Mouse (Mus musculus): Measurements from ENCODE around the gene Trim25. TPM values are rescaled to one million over a fixed set of nuclear protein-coding genes. Genes with fewer than 3 reads are reported as not detected.

The Trim25 gene
- polyA plus RNA-seq (2015; fragmentation: Nextera tagmentation; extraction: Ambion mirVana): 18.3 and 21.7 TPM in 2 replicates

DNA sequence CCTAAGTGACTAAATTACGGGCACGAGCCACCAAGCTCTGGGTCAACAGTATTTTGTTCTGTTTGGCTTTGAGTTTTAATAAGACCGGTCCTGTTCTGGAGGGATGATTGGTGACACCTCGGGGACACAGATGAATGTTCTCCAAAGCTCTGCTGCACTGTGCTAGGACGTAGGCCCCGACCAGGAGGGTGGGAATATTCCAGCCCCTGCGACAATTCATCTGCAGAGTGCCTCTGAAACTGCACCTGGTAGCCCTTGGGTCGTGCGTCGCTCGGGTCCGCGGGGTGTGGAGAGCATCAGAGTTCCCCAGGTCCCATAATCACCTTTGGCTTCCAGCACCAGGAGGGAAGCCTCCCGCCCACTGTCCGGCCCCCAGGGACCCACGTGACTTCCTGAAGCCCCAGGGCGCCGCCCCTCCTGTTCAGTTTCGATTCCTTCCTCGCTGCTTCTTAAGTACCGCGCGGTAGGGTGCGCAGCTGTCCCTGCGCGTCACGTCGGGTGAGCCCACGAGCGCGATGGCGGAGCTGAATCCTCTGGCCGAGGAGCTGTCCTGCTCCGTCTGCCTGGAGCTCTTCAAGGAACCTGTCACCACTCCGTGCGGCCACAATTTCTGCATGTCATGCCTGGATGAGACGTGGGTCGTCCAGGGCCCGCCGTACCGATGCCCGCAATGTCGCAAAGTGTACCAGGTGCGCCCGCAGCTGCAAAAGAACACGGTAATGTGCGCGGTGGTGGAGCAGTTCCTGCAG is at the start of gene Trim25:
TSS of gene Trim25 (plus strand) at position 403 of the 749 bp plus-strand sequence.
- peak within 1 kb of the TSS; percentile 92 for H3K4me2 ChIP-seq (ENCODE audit: low read depth, low read length)
- H3K9me3 ChIP-seq (replicated peaks; ENCODE audit: control insufficient read depth, low read length): no peaks in the 10 kb centered on the region
- peaks cover 33% of the 10 kb centered on the region for H3K4me1 ChIP-seq (ENCODE audit: control insufficient read depth, low read depth, low read length)
- no peaks in the 10 kb centered on the region for H3K27me3 ChIP-seq (ENCODE audit: control insufficient read depth, insufficient read depth, low read depth, low read length)
- peak; percentile 94 for ATAC-seq (ENCODE audit: low read depth)
- peak within 1 kb of the TSS; percentile 88 for H3K4me3 ChIP-seq (ENCODE audit: low read depth, low read length)
- peak within 1 kb of the TSS; percentile 92 for H3K9ac ChIP-seq (ENCODE audit: low read depth, low read length)
- no peaks in the 10 kb centered on the region for H3K36me3 ChIP-seq (ENCODE audit: control insufficient read depth, insufficient read depth)
- under 1% methylated on average over 48 of the region's 48 CpGs for WGBS (ENCODE audit: insufficient replicate concordance)
- H3K27ac ChIP-seq (ENCODE audit: low read length): peak within 1 kb of the TSS; percentile 87

DNA sequence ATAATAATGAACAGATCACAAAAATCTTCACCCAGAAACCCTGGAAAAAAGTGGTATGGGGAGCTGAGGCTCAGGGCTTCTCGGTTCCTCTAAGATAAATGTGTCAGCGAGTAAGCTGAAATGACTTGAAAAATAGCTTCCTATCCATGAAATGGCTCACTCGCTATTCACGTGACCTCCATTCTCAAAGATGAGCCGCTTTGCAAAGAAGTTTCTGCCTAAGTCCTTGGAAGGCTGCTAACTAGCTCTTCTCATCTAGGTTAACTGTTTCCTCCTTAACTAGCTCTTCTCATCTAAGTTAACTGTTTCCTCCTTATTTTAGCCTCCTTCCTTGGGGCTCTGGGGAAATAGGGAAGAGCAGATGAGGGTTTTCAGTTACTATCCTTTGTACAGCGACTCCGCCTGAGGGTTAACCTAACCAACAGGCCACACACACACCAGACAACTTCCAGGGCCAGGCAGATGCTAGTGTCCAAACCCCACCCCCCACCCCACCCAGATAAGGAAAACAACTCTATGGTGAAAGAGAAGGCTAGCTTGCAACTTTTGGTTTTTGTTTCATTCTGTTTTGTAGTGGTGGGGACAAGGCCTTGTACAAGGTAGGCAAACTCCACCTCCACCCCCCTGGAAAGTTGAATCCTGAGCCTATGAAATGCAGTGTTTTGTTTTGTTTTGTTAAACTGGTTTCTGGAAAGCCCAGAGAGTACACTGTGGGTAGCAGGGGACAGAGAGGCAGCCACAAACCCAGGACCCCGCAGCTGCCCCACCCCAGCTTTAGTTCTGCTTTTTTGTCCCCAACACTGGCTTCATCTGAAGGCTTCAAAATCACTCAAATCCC is 49.2 kb upstream of the Trim25 start:
- ATAC-seq (ENCODE audit: low read depth): no peak
- H3K9ac ChIP-seq (ENCODE audit: low read depth, low read length): no peak overlapping the region
- H3K27me3 ChIP-seq (ENCODE audit: control insufficient read depth, insufficient read depth, low read depth, low read length): no peaks in the 10 kb centered on the region
- H3K4me3 ChIP-seq (ENCODE audit: low read depth, low read length): no peak overlapping the region
- H3K36me3 ChIP-seq (ENCODE audit: control insufficient read depth, insufficient read depth): no peaks in the 10 kb centered on the region; the same call in 1 of the 2 replicates
- H3K4me1 ChIP-seq (ENCODE audit: control insufficient read depth, low read depth, low read length): peaks cover 18% of the 10 kb centered on the region
- H3K9me3 ChIP-seq (replicated peaks; ENCODE audit: control insufficient read depth, low read length): no peaks in the 10 kb centered on the region
- no peak overlapping the region for H3K27ac ChIP-seq (ENCODE audit: low read length)
- 40% methylated on average over 8 of the region's 8 CpGs for WGBS (ENCODE audit: insufficient replicate concordance)
- no peak overlapping the region for H3K4me2 ChIP-seq (ENCODE audit: low read depth, low read length)

DNA sequence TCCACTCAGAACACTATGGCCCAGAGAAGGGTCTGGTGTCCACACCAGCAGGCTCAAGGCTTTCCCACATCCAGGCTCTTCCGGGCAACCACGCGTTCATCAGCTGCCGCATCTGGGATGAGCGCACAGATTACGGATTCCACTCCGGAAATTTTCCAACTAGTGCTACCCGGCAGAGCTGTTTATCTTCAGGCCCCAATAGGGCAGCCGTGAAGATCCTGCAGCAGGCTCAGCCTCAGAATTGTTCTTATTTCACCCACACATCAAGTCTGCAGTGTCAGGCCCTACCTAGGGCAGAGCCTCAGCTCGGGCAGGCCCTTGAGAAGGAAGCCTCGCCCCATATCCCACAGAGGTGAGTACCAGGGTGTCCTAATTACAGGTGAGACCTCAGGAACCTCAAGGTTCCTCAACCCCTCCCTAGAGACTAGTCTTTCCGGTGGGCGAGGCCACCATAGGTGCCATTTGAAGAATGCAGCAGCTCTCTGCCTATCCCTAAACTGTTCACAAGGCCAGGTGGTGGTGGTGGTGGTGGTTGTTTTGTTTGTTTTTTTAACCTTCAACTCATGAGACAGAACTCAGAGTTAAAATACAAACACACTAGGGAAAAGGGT is 48.4 kb upstream of the Trim25 start:
- WGBS (ENCODE audit: insufficient replicate concordance): 69% methylated on average over 13 of the region's 13 CpGs
- H3K4me2 ChIP-seq (ENCODE audit: low read depth, low read length): no peak overlapping the region
- ATAC-seq (ENCODE audit: low read depth): no peak
- 0 out of 2 replicates have a peak overlapping the region, but pooled peaks have one; percentile 11 for H3K9ac ChIP-seq (ENCODE audit: low read depth, low read length)
- no peaks in the 10 kb centered on the region for H3K27me3 ChIP-seq (ENCODE audit: control insufficient read depth, insufficient read depth, low read depth, low read length)
- peaks cover 23% of the 10 kb centered on the region for H3K4me1 ChIP-seq (ENCODE audit: control insufficient read depth, low read depth, low read length)
- H3K27ac ChIP-seq (ENCODE audit: low read length): no peak overlapping the region
- no peaks in the 10 kb centered on the region for H3K9me3 ChIP-seq (replicated peaks; ENCODE audit: control insufficient read depth, low read length)
- H3K4me3 ChIP-seq (ENCODE audit: low read depth, low read length): no peak overlapping the region
- H3K36me3 ChIP-seq (ENCODE audit: control insufficient read depth, insufficient read depth): no peaks in the 10 kb centered on the region; the same call in 1 of the 2 replicates

DNA sequence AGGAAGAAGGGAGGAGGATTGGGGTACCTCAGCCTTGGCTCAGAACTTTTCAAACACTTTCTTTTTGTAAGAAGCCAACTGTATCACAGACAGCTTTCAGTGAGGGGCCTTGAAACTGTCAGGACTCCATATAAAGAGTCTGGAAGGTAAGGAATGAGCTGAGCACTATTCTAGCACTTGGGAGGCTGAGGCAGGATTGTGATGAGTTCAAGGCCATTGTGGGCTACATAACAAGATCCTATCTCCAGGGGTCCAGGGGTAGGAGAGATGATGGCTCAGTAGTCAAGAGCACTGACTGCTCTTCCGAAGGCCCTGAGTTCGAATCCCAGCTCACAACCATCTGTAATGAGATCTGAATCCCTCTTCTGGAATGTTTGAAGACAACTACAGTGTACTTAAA is 47.6 kb upstream of the Trim25 start:
- Histone ChIP-seq H3K9me3 (replicated peaks; ENCODE audit: control insufficient read depth, low read length) (no peaks in the 10 kb centered on the region), H3K27me3 (ENCODE audit: control insufficient read depth, insufficient read depth, low read depth, low read length) (no peaks in the 10 kb centered on the region), H3K4me2 (ENCODE audit: low read depth, low read length) (no peak overlapping the region), H3K27ac (ENCODE audit: low read length) (no peak overlapping the region), H3K36me3 (ENCODE audit: control insufficient read depth, insufficient read depth) (no peaks in the 10 kb centered on the region; the same call in 1 of the 2 replicates), H3K4me1 (ENCODE audit: control insufficient read depth, low read depth, low read length) (peaks cover 23% of the 10 kb centered on the region), H3K9ac (ENCODE audit: low read depth, low read length) (no peak overlapping the region), H3K4me3 (ENCODE audit: low read depth, low read length) (no peak overlapping the region)
- ATAC-seq (ENCODE audit: low read depth): no peak
- WGBS (ENCODE audit: insufficient replicate concordance): 80% methylated on average over 2 of the region's 2 CpGs

DNA sequence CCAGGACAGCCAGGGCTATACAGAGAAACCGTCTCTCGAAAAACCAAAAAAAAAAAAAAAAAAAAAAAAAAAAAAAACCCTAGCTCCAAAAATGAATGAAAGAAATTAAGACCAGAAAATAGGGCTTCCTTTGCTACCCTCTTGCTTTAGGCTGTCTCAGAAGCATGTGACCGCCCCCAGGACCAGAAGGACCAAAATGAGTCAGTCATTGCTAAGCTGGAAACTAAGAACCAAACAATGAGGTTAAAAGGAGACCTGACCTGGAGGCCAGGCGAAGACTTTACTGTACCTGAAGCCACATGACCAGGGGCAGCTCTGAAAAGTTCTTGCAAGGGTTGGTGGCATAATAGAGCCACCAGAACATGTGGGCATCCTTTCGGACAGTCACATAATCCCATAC is 47.1 kb upstream of the Trim25 start:
- no peak overlapping the region for H3K4me3 ChIP-seq (ENCODE audit: low read depth, low read length)
- no peaks in the 10 kb centered on the region for H3K9me3 ChIP-seq (replicated peaks; ENCODE audit: control insufficient read depth, low read length)
- H3K27ac ChIP-seq (ENCODE audit: low read length): no peak overlapping the region
- H3K36me3 ChIP-seq (ENCODE audit: control insufficient read depth, insufficient read depth): no peaks in the 10 kb centered on the region
- no peak overlapping the region for H3K4me2 ChIP-seq (ENCODE audit: low read depth, low read length)
- H3K27me3 ChIP-seq (ENCODE audit: control insufficient read depth, insufficient read depth, low read depth, low read length): no peaks in the 10 kb centered on the region
- ATAC-seq (ENCODE audit: low read depth): no peak
- WGBS (ENCODE audit: insufficient replicate concordance): 78% methylated on average over 5 of the region's 5 CpGs
- peaks cover 23% of the 10 kb centered on the region for H3K4me1 ChIP-seq (ENCODE audit: control insufficient read depth, low read depth, low read length)
- H3K9ac ChIP-seq (ENCODE audit: low read depth, low read length): no peak overlapping the region

DNA sequence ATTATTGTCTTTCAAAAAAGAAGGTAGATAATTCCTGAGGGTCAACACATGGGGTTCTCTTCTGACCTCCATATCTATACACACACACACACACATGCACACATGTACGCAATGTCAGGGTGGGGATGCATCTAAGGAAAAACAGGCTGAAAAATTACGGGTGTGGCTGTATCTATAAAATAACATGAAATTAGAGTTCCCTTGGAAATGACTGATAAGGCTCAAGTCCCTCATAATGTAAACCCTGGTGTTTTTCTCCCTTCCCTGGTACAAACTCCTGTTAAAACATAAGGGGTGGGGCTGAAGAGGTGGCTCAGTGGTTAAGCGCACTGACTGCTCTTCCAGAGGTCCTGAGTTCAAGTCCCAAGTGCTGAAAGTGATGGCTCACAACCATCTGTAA is 45.6 kb upstream of the Trim25 start:
- Histone ChIP-seq H3K4me1 (ENCODE audit: control insufficient read depth, low read depth, low read length) (peaks cover 23% of the 10 kb centered on the region), H3K9ac (ENCODE audit: low read depth, low read length) (no peak overlapping the region), H3K36me3 (ENCODE audit: control insufficient read depth, insufficient read depth) (no peaks in the 10 kb centered on the region), H3K27ac (ENCODE audit: low read length) (no peak overlapping the region), H3K4me2 (ENCODE audit: low read depth, low read length) (no peak overlapping the region; the same call in 1 of the 2 replicates), H3K4me3 (ENCODE audit: low read depth, low read length) (no peak overlapping the region), H3K27me3 (ENCODE audit: control insufficient read depth, insufficient read depth, low read depth, low read length) (no peaks in the 10 kb centered on the region), H3K9me3 (replicated peaks; ENCODE audit: control insufficient read depth, low read length) (no peaks in the 10 kb centered on the region)
- WGBS (ENCODE audit: insufficient replicate concordance): 41% methylated on average over 3 of the region's 3 CpGs
- peak; percentile 48 for ATAC-seq (ENCODE audit: low read depth)

DNA sequence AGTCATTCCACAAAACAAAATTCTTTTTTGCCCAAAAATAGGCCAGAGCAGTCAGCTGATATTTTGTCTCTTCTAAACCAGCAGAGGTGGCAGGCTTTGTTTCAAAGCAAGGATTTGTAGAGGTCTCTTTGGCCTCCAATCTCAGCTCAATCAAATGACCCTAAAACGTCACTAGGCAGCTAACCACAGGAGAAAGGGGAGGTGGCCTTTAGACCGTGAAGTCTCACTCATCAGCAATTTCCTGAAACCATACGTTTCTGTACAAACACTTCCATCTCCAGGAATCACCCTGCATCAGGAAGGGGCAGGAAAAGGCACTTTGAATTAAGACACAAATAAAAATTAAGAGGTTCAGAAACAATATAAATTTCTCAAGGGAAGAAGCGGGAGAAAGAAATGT is 44.4 kb upstream of the Trim25 start:
- ATAC-seq (ENCODE audit: low read depth): peak; percentile 58
- Histone ChIP-seq H3K36me3 (ENCODE audit: control insufficient read depth, insufficient read depth) (no peaks in the 10 kb centered on the region), H3K27me3 (ENCODE audit: control insufficient read depth, insufficient read depth, low read depth, low read length) (no peaks in the 10 kb centered on the region), H3K4me2 (ENCODE audit: low read depth, low read length) (peak overlapping the region; percentile 72), H3K27ac (ENCODE audit: low read length) (peak overlapping the region; percentile 52; the same call in 1 of the 2 replicates), H3K4me3 (ENCODE audit: low read depth, low read length) (peak overlapping the region; percentile 62), H3K9ac (ENCODE audit: low read depth, low read length) (peak overlapping the region; percentile 52), H3K4me1 (ENCODE audit: control insufficient read depth, low read depth, low read length) (peaks cover 23% of the 10 kb centered on the region), H3K9me3 (replicated peaks; ENCODE audit: control insufficient read depth, low read length) (no peaks in the 10 kb centered on the region)
- 2% methylated on average over 4 of the region's 4 CpGs for WGBS (ENCODE audit: insufficient replicate concordance)

DNA sequence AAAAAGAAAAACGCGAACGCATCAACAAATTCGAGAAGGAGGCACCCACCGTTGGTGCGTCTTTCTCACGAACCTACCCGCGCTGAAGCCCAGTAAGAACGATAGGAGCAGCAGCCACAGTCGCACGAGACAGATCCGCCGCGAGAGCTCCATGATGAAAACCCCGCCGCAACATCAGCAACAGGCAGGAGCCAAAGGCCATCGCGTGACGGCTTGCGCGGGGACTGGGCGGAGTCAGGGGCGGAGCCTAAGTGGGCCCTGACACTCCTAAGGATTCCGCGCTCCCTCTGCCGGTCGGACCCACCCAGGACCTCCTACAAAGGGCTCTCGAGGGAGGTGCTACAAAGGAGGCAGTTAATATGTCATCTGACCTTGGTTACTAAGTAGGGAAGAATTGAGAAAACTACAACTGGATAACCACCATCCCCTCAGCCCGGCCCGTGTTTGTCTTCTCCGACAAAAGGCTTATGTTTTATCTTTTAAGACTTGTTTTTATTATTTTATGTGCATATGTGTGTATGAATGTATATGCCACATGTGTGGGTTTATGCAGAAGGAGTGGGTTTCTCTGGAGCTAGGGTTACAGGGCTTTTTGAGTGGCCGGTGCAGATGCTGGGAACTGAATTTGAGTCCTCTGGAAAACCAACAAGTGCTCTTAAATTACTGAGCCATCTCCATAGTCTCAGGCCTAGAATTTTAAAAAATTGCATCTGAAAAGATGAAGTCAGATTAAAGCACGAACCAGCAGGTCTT is 43.8 kb upstream of the Trim25 start, which contains the start of gene Scpep1:
TSS of gene Scpep1 (minus strand) at position 249 of the 753 bp plus-strand sequence.
- H3K36me3 ChIP-seq (ENCODE audit: control insufficient read depth, insufficient read depth): no peaks in the 10 kb centered on the region
- WGBS (ENCODE audit: insufficient replicate concordance): 3% methylated on average over 34 of the region's 34 CpGs
- peak; percentile 96 for ATAC-seq (ENCODE audit: low read depth)
- H3K4me2 ChIP-seq (ENCODE audit: low read depth, low read length): peak within 1 kb of the TSS; percentile 72
- peak within 1 kb of the TSS; percentile 52 for H3K9ac ChIP-seq (ENCODE audit: low read depth, low read length)
- H3K27me3 ChIP-seq (ENCODE audit: control insufficient read depth, insufficient read depth, low read depth, low read length): no peaks in the 10 kb centered on the region
- H3K27ac ChIP-seq (ENCODE audit: low read length): peak within 1 kb of the TSS; percentile 52; the same call in 1 of the 2 replicates
- peak within 1 kb of the TSS; percentile 62 for H3K4me3 ChIP-seq (ENCODE audit: low read depth, low read length)
- peaks cover 22% of the 10 kb centered on the region for H3K4me1 ChIP-seq (ENCODE audit: control insufficient read depth, low read depth, low read length)
- H3K9me3 ChIP-seq (replicated peaks; ENCODE audit: control insufficient read depth, low read length): no peaks in the 10 kb centered on the region
